Mouse (Mus musculus): Measurements from ENCODE around the gene Kmt2a.

DNA sequence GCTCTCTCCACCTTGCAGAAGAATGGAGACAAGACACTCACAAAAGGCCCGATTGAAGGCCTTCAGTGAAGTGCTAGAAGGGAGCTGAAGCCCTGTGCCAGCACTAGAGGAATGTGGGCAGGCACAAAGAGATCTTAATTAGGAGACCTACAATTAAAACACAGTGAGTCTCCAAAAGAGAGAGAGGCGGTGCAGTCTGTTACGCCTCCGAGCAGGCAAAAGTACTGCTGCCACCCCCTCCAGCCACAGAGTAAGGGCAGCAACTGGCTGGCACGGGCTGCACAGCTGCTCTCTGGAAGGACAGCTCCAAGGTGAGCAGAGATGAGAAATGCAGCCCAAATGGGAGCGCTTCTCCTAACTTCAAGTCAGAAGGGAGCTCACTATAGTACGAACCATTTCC, 5.6 kb downstream of the Kmt2a start:
- no peak for TF ChIP-seq GATA1 (IDR thresholded peaks at IDR 0.05; ENCODE audit: low read length)
- TF ChIP-seq TAL1 (IDR thresholded peaks at IDR 0.05; ENCODE audit: low read length), result no peak
